Mouse (Mus musculus) myocyte (in vitro differentiated cells): ENCODE results near the gene Dsel.

Experiments
- E2F4 ChIP-seq: IDR thresholded peaks from one replicate; pipeline ENCODE4 v1.6.1; 2011; ENCODE audit warnings: mild to moderate bottlenecking, control low read depth, moderate library complexity; ENCODE audit not compliant: insufficient read depth
- MYOD1 ChIP-seq, 3 experiments: IDR thresholded peaks; one replicate each; pipeline ENCODE4 v1.6.1; 2011; ENCODE audit warnings: control low read depth in 2 of 3, low read depth in 2 of 3, mild to moderate bottlenecking in 2 of 3, moderate library complexity in 1 of 3; ENCODE audit not compliant: insufficient read length in 2 of 3, control insufficient read depth in 1 of 3
- MYOG ChIP-seq, 3 experiments: IDR thresholded peaks; one replicate each; pipeline ENCODE4 v1.6.1; 2011; ENCODE audit warnings: control low read depth in 2 of 3, low read depth in 2 of 3, mild to moderate bottlenecking in 2 of 3; ENCODE audit not compliant: insufficient read length in 2 of 3, control insufficient read depth in 1 of 3, insufficient read depth in 1 of 3
- POLR2A ChIP-seq: IDR thresholded peaks from one replicate; pipeline ENCODE4 v1.6.1; 2011; ENCODE audit warnings: low read depth, mild to moderate bottlenecking, control low read depth, moderate library complexity; ENCODE audit not compliant: insufficient read length
- USF1 ChIP-seq: IDR thresholded peaks from one replicate; pipeline ENCODE4 v1.6.1; 2011; ENCODE audit warnings: low read depth, mild to moderate bottlenecking, control low read depth, moderate library complexity

DNA sequence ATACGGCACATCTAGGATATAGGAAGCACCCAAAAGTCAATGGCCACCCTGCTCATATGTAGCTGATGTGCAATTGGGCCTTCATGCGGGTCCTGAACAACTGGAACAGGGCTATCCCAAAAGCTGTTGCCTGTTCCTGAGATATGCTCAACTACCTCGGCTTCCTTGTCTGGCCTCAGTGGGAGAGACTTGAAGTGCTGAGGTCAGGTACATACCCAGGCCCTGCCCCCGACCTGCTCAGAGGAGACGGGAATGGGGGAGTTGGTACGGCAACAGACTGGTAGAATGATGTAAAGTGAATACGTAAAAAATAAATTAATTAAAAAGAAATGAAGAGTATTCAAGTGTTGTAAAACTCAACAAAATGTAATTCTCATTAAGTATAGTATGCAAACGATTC is 12.3 kb downstream of the Dsel start:
- no peak for TF ChIP-seq POLR2A
- TF ChIP-seq MYOD1 (IDR thresholded peaks at IDR 0.05; ENCODE audit: control insufficient read depth in 1 of 3, insufficient read length in 2 of 3, low read depth in 2 of 3) = no peak
- TF ChIP-seq USF1 = no peak
- no peak for TF ChIP-seq E2F4
- no peak for TF ChIP-seq MYOG (IDR thresholded peaks at IDR 0.05; ENCODE audit: control insufficient read depth in 1 of 3, insufficient read depth in 1 of 3, insufficient read length in 2 of 3, low read depth in 2 of 3)
